ENCODE assay signal across 20 mouse cellular contexts in the genomic region with DNA sequence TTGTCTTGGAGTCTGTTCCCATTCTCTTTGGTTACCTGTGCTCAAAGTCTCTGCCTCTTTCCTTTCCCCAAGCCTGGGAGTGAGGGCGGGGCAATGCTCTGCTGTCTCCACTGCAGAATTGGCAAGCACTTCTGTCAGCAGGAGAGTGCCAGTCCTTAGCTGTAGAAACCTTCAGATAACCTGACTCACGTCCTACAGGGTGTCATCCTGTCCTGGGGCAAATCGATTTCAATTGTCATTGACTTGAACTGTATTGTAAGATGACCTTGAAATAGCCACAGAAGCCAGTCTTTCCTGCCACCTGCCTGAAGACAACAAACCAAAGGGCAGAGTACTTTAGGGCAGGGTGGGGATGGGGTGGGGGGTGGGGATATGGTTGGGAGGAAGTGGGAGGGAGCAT.
"Had no signal": no experiment of that assay in that cellular context is flagged by ENCODE, and none has a peak within 500 bp of the region (broad histone marks: within the 10 kb centered on the region; RNA-seq: fewer than 3 reads in every experiment).

No protein-coding gene starts in this region.

- H3K9me3 ChIP-seq: midbrain, embryonic 10.5 days; midbrain, embryonic 12.5 days; neural tube, embryonic 13.5 days; neural tube, embryonic 15.5 days; stomach, embryonic 15.5 days had no signal

- DNase-seq: lung, adult 18-20 months; lung, embryonic 14.5 days; lung, postnatal 10 days; lung, postnatal 4 days; midbrain, embryonic 14.5 days; retina, postnatal 1 day; right cerebral cortex, adult 18-20 months; right cerebral cortex, postnatal 25 days; right cerebral cortex, postnatal 4 days; spleen, adult 18-20 months; thymus, adult 2 months; thymus, postnatal 25 days; thymus, postnatal 4 days had no signal

- ATAC-seq: midbrain, embryonic 16.5 days had no signal

- H3K27me3 ChIP-seq: neural tube, embryonic 13.5 days; neural tube, embryonic 15.5 days; stomach, embryonic 15.5 days had no signal

- H3K4me1 ChIP-seq: midbrain, embryonic 12.5 days; stomach, embryonic 15.5 days had no signal

- H3K36me3 ChIP-seq: midbrain, embryonic 10.5 days; midbrain, embryonic 12.5 days; neural tube, embryonic 13.5 days; neural tube, embryonic 15.5 days; stomach, embryonic 15.5 days had no signal

- H3K4me3 ChIP-seq: midbrain, embryonic 10.5 days; midbrain, embryonic 12.5 days; myocyte; neural tube, embryonic 13.5 days; neural tube, embryonic 15.5 days; stomach, embryonic 15.5 days had no signal
